In the genomic region with DNA sequence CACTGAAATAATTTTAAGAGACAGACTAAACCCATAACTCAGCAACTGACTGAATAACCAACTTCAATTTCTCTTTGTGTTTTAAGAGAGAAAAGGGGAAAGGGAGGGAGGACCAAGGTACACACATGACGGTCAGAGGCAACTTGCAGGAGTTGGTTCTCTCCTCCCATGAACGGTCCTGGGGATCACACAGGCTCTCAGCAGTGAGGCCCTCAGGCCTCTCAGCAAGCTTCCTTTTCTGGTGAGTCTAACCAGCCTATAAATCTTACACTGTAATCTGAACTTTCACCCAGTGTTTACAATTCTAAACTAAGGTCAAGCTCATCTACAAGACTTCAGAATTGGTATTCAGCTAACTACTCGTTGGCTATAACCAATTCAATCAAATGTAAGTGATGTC, we compare ENCODE assay signal across 10 mouse cellular contexts. TPM values are rescaled to one million over a fixed set of nuclear protein-coding genes. Genes with fewer than 3 reads are reported as not detected.
A peak's percentile ranks its signal among the peaks of the same experiment; 100 is the strongest.
DNase-seq lines count a peak whose midpoint lies in the region; ATAC-seq and TF ChIP-seq lines count a peak whose summit lies in the region.
"Had no signal": no experiment of that assay in that cellular context is flagged by ENCODE, and none has a peak within 500 bp of the region (broad histone marks: within the 10 kb centered on the region; RNA-seq: fewer than 3 reads in every experiment).

No protein-coding gene starts in this region.

- no peaks in the 10 kb centered on the region for H3K9me3 ChIP-seq in forebrain, postnatal 0 days (ENCODE audit: low read length)
- 0 out of 2 replicates have a peak, but pooled peaks cover 9% of the 10 kb centered on the region for H3K9me3 ChIP-seq in midbrain, embryonic 12.5 days
- H3K9me3 ChIP-seq: limb, embryonic 15.5 days had no signal

- no peak overlapping the region for H3K4me3 ChIP-seq in kidney, adult 2 months (ENCODE audit: insufficient read depth, low read depth, low read length)
- H3K4me3 ChIP-seq in brown adipose tissue, adult 24 weeks (ENCODE audit: insufficient read depth, low read depth, low read length) = no peak overlapping the region
- H3K4me3 ChIP-seq in forebrain, postnatal 0 days (ENCODE audit: low read depth, low read length) = no peak overlapping the region
- no peak overlapping the region for H3K4me3 ChIP-seq in midbrain, embryonic 12.5 days

- no peak for TF ChIP-seq CTCF in kidney, adult 2 months (conservative IDR thresholded peaks at IDR 0.05; ENCODE audit: insufficient read depth, insufficient read length, low read depth, low read length)
- TF ChIP-seq CTCF in forebrain, postnatal 0 days (IDR thresholded peaks at IDR 0.05; ENCODE audit: low read depth) = no peak

- no peak for ATAC-seq in forebrain, postnatal 0 days
- ATAC-seq in midbrain, embryonic 12.5 days (ENCODE audit: low FRiP score, low read depth) = no peak
- no peak for ATAC-seq in inflammation-experienced regulatory T-cells, adult 6 months
- ATAC-seq: Patski had no signal

- H3K27me3 ChIP-seq in kidney, adult 2 months (replicated peaks; ENCODE audit: control insufficient read depth, insufficient read depth, low read length) = no peaks in the 10 kb centered on the region
- no peaks in the 10 kb centered on the region for H3K27me3 ChIP-seq in forebrain, postnatal 0 days (ENCODE audit: insufficient read depth, low read length)
- H3K27me3 ChIP-seq in midbrain, embryonic 12.5 days = no peaks in the 10 kb centered on the region
- H3K27me3 ChIP-seq: limb, embryonic 15.5 days; Patski had no signal

- H3K4me2 ChIP-seq in forebrain, postnatal 0 days (ENCODE audit: low read depth) = peak overlapping the region; percentile 56; the same call in 1 of the 2 replicates
- H3K4me2 ChIP-seq in midbrain, embryonic 12.5 days (replicated peaks) = peak overlapping the region; percentile 1; the same call in 1 of the 2 replicates

- 19% methylated on average over 3 of the region's 3 CpGs for WGBS in kidney, adult 2 months
- 73% methylated on average over 3 of the region's 3 CpGs for WGBS in forebrain, postnatal 0 days
- 87% methylated on average over 3 of the region's 3 CpGs for WGBS in midbrain, embryonic 12.5 days

- no peak overlapping the region for H3K9ac ChIP-seq in forebrain, postnatal 0 days
- H3K9ac ChIP-seq in midbrain, embryonic 12.5 days (replicated peaks) = no peak overlapping the region
- H3K9ac ChIP-seq: limb, embryonic 15.5 days had no signal

- H3K36me3 ChIP-seq in kidney, adult 2 months (ENCODE audit: control insufficient read depth, insufficient read depth, low read length) = peaks cover 4% of the 10 kb centered on the region
- peaks cover 10% of the 10 kb centered on the region; the same call in 1 of the 2 replicates for H3K36me3 ChIP-seq in forebrain, postnatal 0 days (ENCODE audit: insufficient read depth)
- peaks cover 14% of the 10 kb centered on the region for H3K36me3 ChIP-seq in midbrain, embryonic 12.5 days

- peaks cover 7% of the 10 kb centered on the region; the same call in 1 of the 2 replicates for H3K4me1 ChIP-seq in kidney, adult 2 months (ENCODE audit: control insufficient read depth, insufficient read depth, low read length)
- peaks cover 2% of the 10 kb centered on the region; the same call in 1 of the 2 replicates for H3K4me1 ChIP-seq in brown adipose tissue, adult 24 weeks (ENCODE audit: control insufficient read depth, insufficient read depth, insufficient read length, low read length)
- 0 out of 2 replicates have a peak, but pooled peaks cover 13% of the 10 kb centered on the region for H3K4me1 ChIP-seq in forebrain, postnatal 0 days (ENCODE audit: insufficient read depth)
- peaks cover 18% of the 10 kb centered on the region for H3K4me1 ChIP-seq in midbrain, embryonic 12.5 days

- peak; percentile 36 for DNase-seq in kidney, adult 2 months
- no peak for DNase-seq in kidney, adult 18-20 months
- DNase-seq in forebrain, postnatal 0 days = no peak
- DNase-seq in thymus, adult 18-20 months = no peak
- DNase-seq: retina, postnatal 1 day had no signal

- no peak for TF ChIP-seq POLR2A in kidney, adult 2 months (IDR thresholded peaks at IDR 0.05; ENCODE audit: low read depth, low read length)

- peak overlapping the region; percentile 82 for H3K27ac ChIP-seq in kidney, adult 2 months (ENCODE audit: insufficient read depth, low read depth, low read length)
- H3K27ac ChIP-seq in brown adipose tissue, adult 24 weeks (replicated peaks; ENCODE audit: low read depth, low read length) = peak overlapping the region; percentile 57
- no peak overlapping the region for H3K27ac ChIP-seq in forebrain, postnatal 0 days (ENCODE audit: low read depth, low read length)
- H3K27ac ChIP-seq in midbrain, embryonic 12.5 days (replicated peaks) = no peak overlapping the region
- H3K27ac ChIP-seq: limb, embryonic 15.5 days had no signal

RNA-seq across cellular contexts. Expression of gene Gpcpd1, which starts 12.3 kb away (rescaled TPM):
- polyA plus RNA-seq in kidney, adult 2 months (2012; rRNA removed) = 5.3 and 6.1 TPM in 2 replicates
- polyA plus RNA-seq in brown adipose tissue, adult 24 weeks (2012; ENCODE audit: insufficient read depth, insufficient read length, missing spikeins) = 15.3 and 23.7 TPM in 2 replicates
- 79.6 and 97.7 TPM in 2 replicates for total RNA-seq in forebrain, postnatal 0 days (2014; rRNA removed)
- 71.5 and 80.1 TPM in 2 replicates for polyA plus RNA-seq in forebrain, postnatal 0 days (2015; fragmentation: Nextera tagmentation; extraction: Ambion mirVana)
- 62.3 and 64.4 TPM in 2 replicates for polyA plus RNA-seq in midbrain, embryonic 12.5 days (2016; fragmentation: Nextera tagmentation; extraction: Ambion mirVana)
- 10 to 100 TPM; 53.3 to 61.3 (median 53.8) TPM for polyA plus RNA-seq in inflammation-experienced regulatory T-cells, adult 6 months (2017; shearing (Covaris generic))

Comparison
In these comparisons a context has a peak if more than half of its experiments do, and no peak if none do; other contexts are left out.
1. H3K27ac ChIP-seq: peak in kidney, adult 2 months (single experiment) and brown adipose tissue, adult 24 weeks (single experiment); none in forebrain, postnatal 0 days (single experiment) and midbrain, embryonic 12.5 days (single experiment).